Mouse (Mus musculus) gastrocnemius, adult 8-10 months (tissue): ENCODE measurements at regions not wholly inside any gene's neighbourhood (a gene's known extent, or its start where the extent isn't known, plus 50 kb on each side); places are given as distances from the start of the nearest gene placed in this dataset.

Experiments used
- DNase-seq, 2 experiments: peaks; one replicate each; pipeline ENCODE4 v3.0.0; 2022; ENCODE audit warnings: low spot score in 2 of 2

DNA sequence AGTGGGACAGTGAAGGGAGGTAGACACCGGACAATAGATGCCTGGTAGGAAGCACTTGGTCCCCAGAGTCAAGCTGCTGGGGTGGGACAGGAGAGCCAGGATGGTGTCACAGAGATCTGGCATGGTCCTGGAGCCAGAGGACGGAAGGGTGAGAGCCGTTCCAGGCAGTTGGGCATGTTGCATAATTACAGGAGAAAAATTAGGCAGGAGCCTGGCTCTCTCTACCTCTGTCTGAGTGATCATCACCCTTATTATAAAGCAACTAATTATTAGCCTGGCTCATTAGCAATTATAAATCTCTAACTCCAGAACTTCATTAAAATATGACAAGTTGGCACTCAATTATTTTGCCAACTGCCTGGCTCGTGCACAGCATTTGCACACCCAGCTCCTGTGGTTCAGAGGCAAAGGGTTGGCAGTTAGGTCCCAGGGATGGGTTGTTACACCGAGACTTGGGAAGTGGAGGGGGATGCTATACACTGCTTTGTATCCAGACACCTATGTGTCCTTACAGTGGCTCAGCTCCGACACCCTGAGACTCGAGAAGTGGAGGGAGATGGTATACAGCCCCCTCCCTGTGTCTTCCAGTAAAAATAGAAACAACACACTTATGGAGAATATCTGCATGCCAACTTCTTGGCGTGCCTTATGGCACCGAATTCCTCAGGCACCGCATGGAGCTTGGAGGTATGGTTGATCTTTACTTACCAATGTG, 203.7 kb upstream of the Sdk2 start:
- no peak for DNase-seq

DNA sequence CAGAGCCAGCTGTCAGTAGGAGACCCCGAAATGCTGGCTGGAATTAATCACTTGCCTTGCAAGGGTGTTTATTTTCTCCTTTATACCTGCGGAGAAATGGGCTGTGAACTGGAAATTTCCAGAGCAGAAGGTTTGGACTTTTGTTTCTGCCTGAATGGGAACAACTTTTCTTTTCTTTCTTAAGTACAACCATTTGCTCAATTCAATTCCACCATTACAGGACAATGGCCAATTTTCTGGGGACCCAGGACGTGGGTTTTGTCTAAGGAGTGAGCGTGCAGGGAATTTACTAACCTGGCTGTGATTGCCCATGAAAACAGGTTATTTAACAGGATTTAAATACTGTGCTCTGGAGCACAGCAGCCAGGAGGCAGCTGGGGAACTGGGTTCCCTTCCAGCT, 195.1 kb upstream of the Sdk2 start:
- no peak for DNase-seq

DNA sequence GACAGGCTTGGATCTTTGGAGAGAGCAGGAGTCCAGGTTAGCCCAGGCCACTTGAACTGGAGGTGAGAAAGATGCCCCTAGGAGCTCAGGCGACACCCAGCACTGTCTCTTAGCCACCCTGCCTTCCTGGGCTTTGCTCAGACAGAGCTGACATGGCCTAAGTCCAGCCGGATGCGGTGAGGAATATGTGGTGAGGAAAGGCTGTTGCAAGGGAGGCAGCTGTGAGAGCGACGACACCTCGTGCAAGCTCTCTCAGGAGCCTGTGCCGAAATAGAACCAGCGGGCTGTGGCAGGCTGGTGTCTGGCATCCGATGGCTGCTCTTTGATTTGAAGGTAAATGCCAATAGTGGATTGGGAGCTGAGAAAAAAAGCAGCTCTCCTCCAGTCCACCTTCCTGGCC, 191.4 kb upstream of the Sdk2 start:
- DNase-seq, result no peak

DNA sequence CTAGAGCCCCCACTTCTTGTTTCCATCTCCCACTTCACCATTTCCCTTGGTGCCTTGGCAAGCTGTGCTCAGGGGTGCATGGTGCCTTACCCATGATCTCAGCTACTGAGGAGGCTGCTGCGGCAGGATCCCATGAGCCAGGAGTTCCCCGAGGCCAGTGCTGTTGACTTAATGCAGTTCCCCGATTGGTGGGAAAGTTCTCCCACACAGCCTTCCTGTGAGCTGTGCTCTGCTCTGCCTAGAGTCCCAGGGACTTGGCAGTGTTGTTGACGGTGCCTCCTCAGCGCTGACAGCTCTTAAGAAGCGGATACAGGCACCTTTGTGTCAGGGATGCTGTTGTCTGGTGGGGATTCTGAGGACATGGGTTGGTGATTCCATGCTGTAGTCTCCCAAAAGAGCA, 190.9 kb upstream of the Sdk2 start:
- no peak for DNase-seq

DNA sequence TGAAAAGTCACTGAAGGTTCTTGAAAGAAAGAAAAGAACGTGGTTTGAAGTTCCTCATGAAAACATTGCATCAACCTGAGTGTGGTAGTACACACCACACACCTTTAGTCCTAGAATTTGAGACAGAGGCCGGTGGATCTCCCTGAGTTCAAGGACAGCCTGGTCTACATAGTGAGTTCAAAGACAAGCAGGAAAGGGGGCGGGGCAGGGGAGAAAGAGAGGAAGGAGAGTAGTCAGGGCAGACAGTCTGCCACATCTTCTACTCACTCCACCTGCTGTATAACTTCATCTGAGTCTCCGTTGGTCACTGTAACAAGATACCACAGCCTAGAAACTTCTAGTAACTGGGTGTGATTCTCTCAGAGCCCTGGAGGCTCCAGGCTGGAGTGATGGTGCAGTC, 190.2 kb upstream of the Sdk2 start:
- no peak for DNase-seq

DNA sequence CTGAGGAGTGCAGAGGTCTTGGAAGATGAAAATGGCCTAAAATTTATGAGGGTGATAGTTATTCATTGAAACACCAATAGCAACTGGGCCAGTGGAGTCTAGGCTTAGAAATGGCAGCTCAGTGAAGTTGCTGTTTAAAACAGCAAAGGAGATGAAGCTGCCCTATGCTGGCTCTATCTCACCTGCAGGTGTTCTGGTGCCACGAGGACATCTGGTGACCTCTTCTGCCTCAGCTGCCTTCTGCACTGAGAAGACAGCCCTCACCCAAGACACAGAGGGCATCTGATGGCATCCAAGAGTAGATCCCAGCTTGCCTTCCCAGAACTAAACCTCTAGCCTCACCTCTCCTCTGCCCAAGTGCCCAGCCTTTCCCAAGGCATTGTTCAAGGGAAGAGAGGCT, 187.5 kb upstream of the Sdk2 start:
- no peak for DNase-seq

DNA sequence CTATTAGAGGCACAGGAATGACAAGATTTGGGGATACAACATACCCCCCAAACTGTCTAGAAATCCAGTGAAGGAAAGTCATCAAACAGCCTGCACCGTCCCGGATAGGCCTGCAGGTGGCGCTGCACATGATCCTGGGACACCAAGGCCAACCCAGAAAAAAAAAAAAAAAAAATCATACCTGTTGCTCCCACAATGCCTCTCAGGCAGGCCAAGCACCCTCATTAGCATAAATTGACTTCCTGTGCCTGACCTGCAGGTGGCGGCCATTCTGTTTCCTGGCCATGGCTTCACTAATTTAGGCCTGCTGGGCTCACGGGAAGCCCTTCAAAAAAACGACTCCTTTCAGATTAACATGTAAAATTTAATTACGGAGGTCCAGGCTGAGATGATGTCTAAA, 184.8 kb upstream of the Sdk2 start:
- DNase-seq, result no peak

DNA sequence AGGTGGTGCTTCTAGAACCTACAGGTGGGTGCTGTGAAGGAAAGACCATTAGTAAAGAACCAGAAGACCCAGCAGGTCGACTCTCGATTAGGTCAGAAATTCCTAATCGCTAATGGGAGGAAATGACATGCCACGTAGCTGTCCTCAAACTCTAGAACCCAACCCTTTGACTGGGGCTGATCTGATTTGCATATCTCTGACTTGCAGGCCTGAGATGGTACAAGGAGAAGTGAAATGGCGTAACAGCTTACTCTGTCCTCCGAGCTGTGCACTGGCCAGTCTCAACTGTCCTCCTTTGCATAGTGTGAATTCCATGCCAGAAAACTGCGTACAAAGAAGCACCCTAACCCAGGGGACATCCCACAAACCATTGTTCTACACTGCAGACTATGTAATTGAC, 182.4 kb upstream of the Sdk2 start:
- no peak for DNase-seq

DNA sequence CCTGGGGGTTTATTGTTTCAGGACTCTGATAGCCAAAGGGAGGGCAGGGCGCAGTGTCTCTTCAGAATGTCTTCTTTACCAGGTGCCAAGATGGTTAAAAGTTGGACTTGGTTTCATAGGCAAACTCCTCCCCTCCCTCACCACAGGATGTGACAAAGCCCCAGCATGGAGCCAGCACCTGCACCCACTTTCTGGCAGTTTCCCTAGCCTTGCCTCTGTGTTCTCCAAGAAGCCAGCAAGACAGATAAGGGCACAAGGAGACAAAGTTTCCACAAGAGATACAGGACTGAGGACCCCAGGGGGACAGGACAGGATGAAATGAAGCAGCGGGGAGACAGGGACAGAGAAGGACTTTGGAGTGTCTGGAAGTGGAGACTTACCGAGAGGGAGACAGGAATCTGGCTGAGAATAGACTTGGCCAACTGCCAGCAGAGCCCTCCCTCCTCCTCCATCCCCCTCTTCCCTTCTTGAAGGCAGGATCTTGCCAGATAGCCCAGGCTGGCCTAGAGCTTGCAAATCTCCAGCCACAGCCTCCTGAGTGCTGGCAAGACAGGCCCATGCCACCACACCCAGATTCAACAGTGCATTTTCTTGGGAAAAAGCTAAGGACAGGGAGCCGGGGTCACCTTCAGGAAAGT, 181.5 kb upstream of the Sdk2 start:
- DNase-seq, result no peak

DNA sequence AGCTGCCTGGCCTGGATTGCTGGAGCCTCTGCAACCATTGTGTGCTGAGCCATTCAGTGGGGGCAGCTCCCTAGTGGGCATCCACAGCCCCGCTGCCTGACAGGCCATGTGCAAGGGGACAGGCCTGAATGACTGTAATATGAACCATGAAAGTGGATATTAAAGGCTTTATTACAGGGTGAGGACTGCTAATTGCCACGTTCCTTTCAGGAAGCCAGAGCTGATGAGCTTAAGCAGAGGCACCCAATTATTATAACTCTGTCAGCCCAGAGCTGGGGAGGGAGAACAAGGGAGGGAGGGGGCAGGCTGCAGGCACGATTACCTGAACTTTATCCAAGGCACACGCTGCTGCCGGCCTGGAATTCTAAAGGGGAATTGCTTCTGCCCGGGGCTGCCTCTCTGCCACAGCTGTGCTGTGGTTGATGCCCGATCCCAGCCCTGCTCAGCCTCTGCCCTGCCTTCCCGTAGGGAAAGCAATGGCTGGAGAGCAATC, 172.5 kb upstream of the Sdk2 start:
- no peak for DNase-seq

DNA sequence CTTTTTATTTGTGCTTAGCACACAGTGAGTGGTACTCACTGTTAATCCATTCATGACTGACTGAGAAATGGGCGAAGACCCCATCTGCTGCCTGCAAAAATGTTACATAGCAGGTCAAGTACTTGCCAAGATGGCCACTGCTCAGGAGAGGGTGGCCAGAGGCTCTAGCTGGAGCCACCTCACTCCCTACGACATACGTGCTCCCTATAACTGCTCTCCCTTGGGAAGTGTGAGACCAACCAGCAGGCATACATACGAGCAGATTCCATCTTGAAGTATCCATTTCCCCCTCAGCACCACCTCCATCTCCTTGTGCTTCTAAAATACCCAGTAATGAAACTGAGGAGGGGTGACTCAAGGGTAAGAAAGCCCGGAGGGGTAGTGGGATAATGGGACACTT, 172.0 kb upstream of the Sdk2 start:
- DNase-seq, result no peak

DNA sequence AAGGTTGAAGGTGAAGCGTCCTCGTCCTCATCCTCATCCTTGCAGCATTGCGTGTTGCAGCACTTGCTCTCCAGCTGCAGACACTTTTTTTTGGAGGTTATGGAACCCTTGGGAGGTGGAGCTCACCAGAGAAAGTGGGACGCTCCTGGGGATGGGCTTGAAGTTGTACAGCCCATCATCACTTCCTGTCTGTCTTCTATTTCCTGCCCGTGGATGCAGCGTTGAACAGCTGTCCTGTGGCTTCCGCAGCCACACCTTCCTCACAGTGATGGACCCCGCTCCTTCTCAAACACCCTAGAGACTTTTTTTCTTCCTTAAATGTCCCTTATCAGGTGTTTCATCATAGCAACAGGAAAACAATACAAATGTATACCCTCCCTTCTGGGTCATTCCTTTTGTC, 171.5 kb upstream of the Sdk2 start:
- no peak for DNase-seq

DNA sequence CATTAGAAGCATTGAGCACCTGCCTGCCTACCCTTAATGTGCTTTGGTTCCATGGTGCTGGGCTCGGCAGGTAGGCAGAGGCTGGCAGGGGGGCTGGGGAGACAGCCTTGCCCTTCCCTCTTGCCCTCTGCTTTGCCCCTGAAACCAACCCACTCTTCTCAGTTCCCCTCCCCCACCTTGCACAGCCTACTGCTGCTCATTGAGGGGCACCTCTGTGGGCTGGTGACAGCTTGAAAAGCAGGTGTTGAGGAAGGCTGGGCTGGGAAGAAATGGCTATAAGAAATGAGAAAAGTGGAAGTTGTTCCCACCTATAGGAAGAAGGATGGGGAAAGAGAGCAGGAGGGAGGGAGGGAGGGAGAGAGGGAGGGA, 167.7 kb upstream of the Sdk2 start:
- DNase-seq, result no peak

DNA sequence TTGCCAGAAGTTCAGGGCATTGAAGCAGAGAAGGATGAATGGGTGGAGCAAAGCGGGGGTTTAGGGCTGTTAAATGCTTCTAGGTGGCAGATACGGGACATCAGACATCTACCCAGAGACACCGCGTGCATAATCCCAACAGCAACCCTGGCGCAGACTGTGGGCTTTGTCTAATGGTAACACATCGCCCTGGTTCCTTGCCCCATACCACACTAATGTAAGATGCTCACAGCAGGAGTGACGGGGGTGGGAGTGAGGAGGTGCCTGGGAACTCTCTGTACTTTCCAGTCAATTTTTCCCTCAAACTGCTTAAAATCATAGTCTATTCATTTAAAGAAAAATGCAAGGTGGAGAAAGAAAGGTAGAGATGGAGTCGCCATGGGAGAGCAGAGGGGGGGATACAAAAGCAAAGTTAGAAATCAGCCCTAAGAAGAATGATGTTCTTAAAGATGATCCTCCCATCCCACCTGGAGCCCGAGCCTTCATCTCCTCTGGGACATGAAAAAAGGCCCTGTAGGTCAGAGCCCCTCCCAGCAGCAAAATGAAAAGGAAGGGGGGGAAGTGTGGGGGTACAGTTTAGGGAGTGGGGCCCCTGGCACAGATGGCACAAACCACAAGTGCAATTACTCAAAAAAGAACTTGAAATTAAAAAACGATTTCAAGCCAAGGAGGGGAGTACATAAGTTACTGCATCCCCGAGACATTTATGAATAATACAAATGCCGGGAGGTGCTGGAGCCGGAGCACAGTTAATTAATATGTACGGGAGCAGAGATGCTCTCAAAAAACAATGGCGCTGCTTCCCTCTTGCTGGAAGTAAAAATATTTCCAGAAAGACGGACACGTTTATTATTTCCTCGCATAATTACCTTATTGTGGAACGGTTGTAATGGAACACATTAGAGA, 167.0 kb upstream of the Sdk2 start:
- DNase-seq, result no peak

DNA sequence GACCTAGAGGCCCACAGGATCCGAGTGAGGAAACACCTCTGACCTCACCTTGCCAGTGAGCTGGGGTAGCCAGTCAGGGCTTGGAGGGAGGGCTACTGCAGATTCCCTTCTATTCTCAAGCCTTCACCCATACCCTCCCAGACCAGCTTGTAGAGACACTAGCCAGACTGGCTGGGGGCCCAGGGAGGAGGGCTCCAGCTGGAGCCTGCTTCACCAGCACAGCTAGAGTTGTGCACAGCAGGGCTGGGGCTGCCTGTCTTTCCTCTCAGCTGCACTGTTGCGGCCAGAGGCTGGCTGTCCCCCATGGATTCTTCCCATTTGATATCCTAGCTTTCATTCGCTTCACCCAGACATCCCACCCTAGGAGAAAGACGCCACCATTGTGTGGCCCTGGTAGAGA, 165.0 kb upstream of the Sdk2 start:
- DNase-seq, result no peak

DNA sequence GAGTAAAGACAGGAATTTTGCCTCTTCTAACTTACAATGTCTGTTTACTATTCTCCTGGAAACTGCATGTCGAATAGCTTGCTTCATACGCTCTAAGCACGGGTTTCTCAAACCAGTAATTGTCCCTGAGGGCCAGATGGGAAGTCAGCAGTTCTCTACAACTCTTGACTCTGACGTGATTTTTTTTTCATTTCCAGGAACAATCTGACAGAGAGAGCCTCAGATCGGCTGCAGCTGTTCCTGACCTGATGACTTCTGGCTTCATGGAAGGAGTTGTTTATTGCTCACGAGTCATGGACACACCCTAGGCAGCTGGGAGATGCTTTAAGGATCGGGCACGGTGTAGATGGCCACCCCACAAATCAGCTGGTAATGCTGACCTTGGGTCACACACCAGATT, 162.9 kb upstream of the Sdk2 start:
- peak in 1 of 2 experiments; percentile 14 for DNase-seq

DNA sequence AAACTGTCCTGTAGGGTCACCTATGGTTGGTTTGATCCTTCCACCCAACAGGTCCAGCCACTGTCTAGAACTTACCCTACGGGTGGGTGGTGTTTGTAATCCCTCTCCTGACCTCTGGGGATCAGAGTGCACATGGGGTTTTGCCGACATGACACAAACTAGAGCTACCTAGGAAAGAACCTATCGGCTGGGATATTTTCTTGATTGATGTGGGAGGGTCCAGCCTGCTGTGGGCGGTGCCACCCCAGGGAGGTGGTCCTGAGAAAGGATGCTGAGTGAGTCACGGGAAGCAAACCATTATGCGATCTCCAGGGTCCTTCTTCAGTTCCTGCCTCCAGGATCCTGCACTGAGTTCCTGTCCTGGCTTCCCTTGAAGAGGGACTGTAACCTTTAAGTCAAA, 162.3 kb upstream of the Sdk2 start:
- no peak for DNase-seq

DNA sequence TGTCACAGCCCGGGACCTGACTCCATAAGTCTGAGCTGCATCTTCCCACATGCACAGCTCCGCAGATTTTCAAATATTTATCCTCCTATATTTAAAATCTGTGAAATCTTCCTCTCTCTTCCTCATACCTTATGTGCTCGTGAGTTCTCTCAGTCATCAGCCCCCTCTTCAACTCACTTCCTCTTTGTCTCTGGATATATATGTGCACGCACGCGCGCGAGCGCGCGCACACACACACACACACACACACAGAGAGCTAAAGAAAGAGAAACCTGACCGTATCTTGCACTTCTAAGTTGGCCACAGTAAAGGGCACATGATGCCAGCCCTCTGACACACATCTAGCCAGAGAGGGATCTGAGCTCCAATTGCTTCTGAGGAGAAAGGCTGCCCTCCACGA, 159.7 kb upstream of the Sdk2 start:
- no peak for DNase-seq

DNA sequence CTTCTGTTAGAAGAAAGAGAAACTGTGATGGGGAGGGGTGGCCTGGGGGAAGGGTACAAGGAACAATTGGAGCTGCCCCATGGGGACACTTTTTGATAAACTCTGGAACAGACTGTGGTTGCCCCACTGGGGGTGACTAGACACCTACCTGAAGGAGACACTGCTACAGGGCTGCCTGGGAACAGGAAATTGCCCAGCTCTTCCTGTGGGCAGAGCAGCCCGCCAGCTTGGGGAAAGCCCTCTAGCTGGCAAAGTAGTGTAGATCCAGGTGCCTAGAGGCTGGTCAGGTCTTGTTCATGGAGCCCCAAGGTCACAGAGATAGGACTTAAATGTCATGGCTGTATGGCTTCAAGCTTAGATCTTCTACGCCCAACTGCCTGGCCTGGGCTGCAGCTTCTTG, 157.9 kb upstream of the Sdk2 start:
- no peak for DNase-seq

DNA sequence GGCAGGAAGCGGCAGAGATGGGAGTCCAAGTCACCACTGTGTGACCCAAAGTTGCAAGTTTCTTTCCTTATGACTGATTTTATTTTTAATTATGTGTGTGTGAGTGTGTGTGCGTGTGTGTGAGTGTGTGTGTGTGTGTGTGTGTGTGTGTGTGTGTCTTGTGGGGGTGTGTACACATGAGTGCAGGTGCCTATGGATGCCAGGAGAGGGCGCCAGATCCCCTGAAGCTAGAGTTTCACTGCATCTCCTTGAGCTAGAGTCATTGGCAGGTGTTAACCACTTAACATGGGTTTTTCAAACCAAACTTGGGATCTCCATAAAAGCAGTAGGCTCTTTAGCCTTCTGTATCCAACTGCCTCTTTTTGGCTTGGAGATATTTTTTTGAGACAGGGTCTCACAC, 156.2 kb upstream of the Sdk2 start:
- DNase-seq, result no peak

DNA sequence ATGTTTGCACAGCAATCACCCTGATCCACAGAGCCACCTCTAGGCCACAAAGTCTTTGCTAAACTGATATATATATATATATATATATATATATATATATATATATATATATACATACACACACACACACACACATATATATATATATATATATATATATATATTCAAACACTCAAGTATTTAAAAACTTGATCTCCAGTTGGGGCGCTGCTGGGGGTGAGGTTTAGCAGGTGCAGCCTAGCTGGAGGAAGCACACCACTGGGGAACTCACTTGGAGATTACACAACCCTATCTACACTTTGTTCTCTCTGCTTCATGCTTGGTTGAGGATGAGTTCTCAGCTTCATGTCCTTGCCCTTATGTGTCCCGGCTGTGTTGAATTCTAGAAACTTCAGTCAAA, 153.6 kb upstream of the Sdk2 start:
- no peak for DNase-seq

DNA sequence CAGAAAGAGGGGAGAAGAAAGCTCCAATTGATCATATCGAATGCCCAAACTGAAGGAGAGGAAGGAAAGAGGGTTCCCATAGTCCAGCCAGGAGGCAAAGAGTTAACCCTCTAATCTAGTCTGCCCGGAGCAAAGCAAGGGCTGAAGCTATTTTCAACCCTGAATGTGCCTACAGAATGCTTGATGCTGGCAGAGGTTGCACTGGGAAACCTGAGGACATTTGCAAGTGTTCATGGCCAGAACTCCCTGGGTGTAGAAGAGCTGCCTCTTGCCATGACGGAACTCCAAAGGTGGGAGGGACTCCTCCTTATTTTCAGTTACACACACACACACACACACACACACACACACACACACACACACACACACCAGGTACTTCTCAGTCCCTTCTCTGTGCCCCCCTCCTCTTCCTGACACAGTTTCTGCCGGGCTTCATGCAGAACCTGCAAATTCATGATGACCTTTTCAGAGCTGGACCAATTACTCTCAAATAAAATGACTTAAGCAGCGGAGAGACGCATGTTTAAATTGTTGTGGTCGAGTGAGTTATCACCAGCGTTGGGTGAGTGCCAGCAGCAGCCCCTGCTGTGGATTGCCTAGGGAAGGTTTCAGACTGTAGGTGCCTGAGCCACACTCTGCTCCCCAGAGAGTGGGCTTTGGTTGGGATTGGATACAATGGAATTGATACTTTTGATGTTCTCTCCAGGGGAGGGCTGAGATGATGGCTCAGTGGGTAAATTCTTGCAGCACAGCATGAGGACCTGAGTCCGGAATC, 152.1 kb upstream of the Sdk2 start:
- no peak for DNase-seq
